Mouse (Mus musculus): Measurements from ENCODE around the gene Pacsin3.

- TF ChIP-seq CTCF (IDR thresholded peaks at IDR 0.05; ENCODE audit: low read depth, low read length) (no peak), POLR2A (IDR thresholded peaks at IDR 0.05; ENCODE audit: insufficient read depth, low read length) (no peak)
Measured at GRCm38 (mm10) chr2:91294226-91294625, 38.5 kb downstream of the Pacsin3 start.

Measured in ES-Bruce4 (cell line).